Mouse (Mus musculus) erythroid progenitor cell, adult 5-6 weeks (primary cell): ENCODE measurements at regions not wholly inside any gene's neighbourhood (a gene's known extent, or its start where the extent isn't known, plus 50 kb on each side); places are given as distances from the start of the nearest gene placed in this dataset.

Source experiments
- ATAC-seq: replicated peaks from 2 replicates; pipeline ENCODE4 v1.8.0; 2016; ENCODE audit warnings: moderate number of reproducible peaks, mild to moderate bottlenecking, moderate TSS enrichment, inconsistent platforms; ENCODE audit not compliant: poor library complexity, low FRiP score, severe bottlenecking

- no peak for ATAC-seq
Observed at GRCm38 (mm10) chrX:12219474-12219873, 59.3 kb upstream of the Bcor start.

- no peak for ATAC-seq
Observed at GRCm38 (mm10) chrX:12224314-12224713, 64.2 kb upstream of the Bcor start.

GRCm38 (mm10) chrX:12225116-12225891 lies 65.1 kb upstream of the Bcor start:
- no peak for ATAC-seq

- ATAC-seq, result no peak
Observed at GRCm38 (mm10) chrX:12225892-12226206, 65.7 kb upstream of the Bcor start.

GRCm38 (mm10) chrX:12240505-12241011 lies 80.4 kb upstream of the Bcor start:
- no peak for ATAC-seq

- ATAC-seq, result no peak
Observed at GRCm38 (mm10) chrX:12241751-12242150, 81.6 kb upstream of the Bcor start.

GRCm38 (mm10) chrX:12249071-12249470 lies 88.9 kb upstream of the Bcor start:
- no peak for ATAC-seq

- ATAC-seq, result no peak
Observed at GRCm38 (mm10) chrX:12249911-12250310, 89.8 kb upstream of the Bcor start.

- peak; percentile 85 for ATAC-seq
Observed at GRCm38 (mm10) chrX:12251853-12252679, 91.9 kb upstream of the Bcor start.

GRCm38 (mm10) chrX:12252680-12253021 lies 92.5 kb upstream of the Bcor start:
- no peak for ATAC-seq

- ATAC-seq, result no peak
Observed at GRCm38 (mm10) chrX:12256758-12257157, 96.6 kb upstream of the Bcor start.

- no peak for ATAC-seq
Observed at GRCm38 (mm10) chrX:12263834-12264233, 103.7 kb upstream of the Bcor start.

- no peak for ATAC-seq
Observed at GRCm38 (mm10) chrX:12284741-12285140, 124.6 kb upstream of the Bcor start.

GRCm38 (mm10) chrX:12285141-12285540 lies 125.0 kb upstream of the Bcor start:
- ATAC-seq, result no peak

GRCm38 (mm10) chrX:12285976-12286909 lies 126.1 kb upstream of the Bcor start:
- ATAC-seq, result no peak

- no peak for ATAC-seq
Observed at GRCm38 (mm10) chrX:12286910-12287522, 126.9 kb upstream of the Bcor start.

GRCm38 (mm10) chrX:12287656-12288561 lies 127.8 kb upstream of the Bcor start:
- ATAC-seq, result no peak

GRCm38 (mm10) chrX:12288562-12289117 lies 128.5 kb upstream of the Bcor start:
- ATAC-seq, result no peak
